Mouse (Mus musculus): ENCODE data around the gene Olfr10.

The Olfr10 gene

DNA sequence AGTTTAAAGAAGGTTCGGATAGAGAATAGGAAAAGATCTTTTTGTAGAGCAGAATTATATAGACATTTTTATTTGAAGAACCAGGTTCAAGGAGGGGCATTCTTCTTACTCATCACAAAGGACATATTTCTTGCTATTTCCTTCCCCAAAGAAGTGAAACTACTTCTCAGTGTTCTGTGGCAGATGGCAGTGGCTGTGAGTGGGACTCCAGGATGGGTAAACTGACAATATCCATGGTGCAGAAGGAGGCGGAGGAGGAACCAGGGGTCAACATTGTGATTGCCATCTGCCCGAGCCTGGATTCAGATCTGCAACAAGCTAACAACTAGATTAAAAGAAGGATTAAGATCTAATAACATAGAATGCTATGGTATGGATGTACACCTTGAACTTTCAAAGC lies 22.2 kb downstream of the Olfr10 start:
- no peak for DNase-seq (ENCODE audit: low spot score in 2 of 2)

DNA sequence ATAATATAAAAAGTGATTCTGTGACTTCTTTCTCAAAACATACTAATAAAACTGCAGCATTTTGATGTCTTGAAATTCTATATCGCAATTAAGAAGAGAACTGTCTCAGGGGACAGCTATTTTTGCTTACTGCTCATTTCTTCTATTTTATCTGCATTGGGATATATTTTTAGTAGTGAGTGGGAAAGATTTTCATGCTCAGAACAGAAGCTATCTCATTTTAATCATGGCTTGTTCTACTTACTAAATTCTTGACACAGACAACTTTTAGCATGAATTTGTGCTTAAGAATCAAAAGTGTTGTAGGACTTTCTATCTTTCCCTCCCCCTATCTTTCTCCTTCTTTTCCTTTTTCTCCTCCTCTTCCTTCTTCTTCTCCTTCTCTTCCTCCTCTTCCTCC lies 25.1 kb downstream of the Olfr10 start:
- no peak for DNase-seq (ENCODE audit: low spot score in 2 of 2)

- no peak for DNase-seq (ENCODE audit: low spot score in 2 of 2)
Observed at GRCm38 (mm10) chr11:49334888-49335287, 30.3 kb downstream of the Olfr10 start, which contains the start of gene Olfr1390. Gene Olfr1390, plus strand, starts transcription at chr11:49335188.

DNA sequence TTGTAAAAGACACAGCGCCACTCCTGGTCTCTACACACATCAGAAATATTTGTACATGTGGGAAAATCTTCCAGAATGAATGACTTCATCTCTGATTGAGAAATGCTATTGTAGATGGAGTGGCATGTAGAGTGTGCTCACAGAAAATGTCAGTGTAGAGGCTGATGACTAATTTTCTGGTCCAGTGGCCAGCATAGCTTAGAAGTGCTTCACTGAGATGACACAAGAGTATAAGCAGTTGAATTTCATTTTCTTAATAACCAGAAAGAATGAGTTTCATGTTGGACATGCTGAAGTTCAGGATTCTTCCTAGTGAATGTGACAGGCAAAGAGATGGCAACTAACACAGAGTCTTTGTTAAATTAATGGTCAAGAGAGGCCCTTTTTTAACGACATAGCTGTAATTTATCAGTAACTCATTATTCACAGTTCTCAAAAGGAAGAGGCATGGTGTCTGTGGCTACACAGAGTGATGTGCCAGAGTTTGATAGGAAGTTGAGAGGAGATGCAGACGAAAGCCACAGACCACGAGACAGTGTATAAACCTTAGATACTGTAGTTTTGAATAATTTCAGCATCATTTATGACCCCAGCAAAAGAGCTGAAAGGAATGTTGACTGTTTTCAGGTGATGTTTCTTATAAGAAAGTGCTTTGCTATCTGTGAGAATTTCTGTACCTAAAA lies 32.8 kb downstream of the Olfr10 start:
- no peak for DNase-seq (ENCODE audit: low spot score in 2 of 2)

Measured in spleen, postnatal 14 days (tissue).